Mouse (Mus musculus): ENCODE measurements around the gene Tlk1.

Gene Tlk1

DNA sequence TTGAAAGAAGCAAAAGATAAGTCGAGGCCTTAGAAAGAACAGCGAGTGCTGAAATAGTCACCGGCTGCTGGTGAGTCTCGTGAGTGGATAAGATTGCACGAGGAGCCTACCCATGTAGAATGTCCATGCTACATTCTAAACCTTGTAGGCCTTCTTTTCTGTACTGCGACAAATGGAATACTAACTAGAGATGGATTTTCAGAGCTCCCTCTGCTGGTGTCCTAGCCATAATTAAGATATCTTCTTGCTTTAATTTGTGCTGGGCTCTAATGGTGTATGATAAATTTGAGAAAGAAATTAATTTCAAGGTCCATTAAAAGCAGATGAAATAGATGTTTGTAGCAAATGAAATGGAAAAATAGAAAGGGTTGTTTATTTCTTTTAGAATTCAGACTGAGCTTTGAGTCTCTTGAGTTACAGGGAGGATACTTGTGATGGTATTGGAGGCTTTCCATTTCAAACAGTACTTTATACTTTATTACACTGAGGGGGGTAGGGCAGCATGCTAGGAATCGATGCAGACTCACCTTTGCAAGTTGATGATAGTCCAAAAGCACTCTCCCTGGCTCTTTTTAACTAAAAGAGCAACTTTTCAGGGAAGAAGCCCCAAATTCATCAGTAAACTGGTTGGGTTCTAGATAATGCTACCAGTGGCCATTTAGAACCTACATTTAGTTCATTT lies 151.9 kb downstream of the Tlk1 start:
- DNase-seq, result no peak

DNA sequence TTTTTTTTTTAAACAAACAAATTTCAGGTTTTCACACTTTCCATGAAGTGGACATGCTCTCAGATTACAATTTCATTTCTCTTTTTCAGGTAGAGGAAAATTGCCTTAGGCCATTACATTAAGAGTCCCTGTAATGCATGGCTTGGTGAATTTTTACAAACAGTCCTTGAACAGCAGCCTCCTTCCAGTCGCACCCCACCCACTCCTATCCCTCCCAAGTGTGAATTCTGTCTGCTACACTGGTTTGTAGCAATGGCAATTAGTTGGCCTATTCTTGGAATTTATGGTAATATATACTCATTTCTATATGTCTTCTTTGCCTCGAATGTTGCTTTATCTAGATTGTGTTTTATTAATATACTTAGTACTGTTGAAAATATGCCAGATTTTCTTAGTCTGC lies 153.1 kb downstream of the Tlk1 start:
- no peak for DNase-seq

DNA sequence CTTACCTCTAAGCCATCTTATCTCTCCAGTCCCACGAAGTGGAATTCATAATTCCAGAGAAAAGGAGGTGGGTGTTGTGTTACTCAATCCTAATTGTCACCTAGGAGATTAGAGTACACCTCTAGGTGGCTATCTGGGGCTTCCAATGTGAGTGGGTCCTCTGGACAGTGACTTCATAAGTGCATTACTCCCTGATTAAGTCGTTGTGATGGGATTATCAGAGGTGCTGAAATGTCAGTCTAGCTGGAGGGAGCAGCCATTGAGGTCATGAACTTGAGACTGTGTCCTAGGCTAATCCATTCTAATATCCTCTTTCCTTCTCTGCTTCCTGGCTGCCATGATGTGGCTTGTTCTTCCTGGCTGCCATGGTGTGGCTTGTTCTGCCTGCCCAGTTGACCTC lies 155.6 kb downstream of the Tlk1 start:
- no peak for DNase-seq

GRCm38 (mm10) chr2:70669241-70669640 lies 156.3 kb downstream of the Tlk1 start:
- DNase-seq, result no peak

- no peak for DNase-seq
Observed at GRCm38 (mm10) chr2:70667016-70667415, 158.5 kb downstream of the Tlk1 start.

- DNase-seq, result no peak
Observed at GRCm38 (mm10) chr2:70663764-70664163, 161.8 kb downstream of the Tlk1 start.

Measured in kidney, postnatal 4 days (tissue).